Mouse (Mus musculus): ENCODE measurements around the gene Gsdma2. TPM values are rescaled to one million over a fixed set of nuclear protein-coding genes. Genes with fewer than 3 reads are reported as not detected.
"Not testable (repeated sequence)": the region's sequence is repeated elsewhere in the genome, so short reads cannot be mapped to it uniquely, and the experiment has no call there.

The Gsdma2 gene
- total and polyA plus RNA-seq, 3 experiments, result not detected

GRCm38 (mm10) chr11:98645946-98646345, 613 bp upstream of the Gsdma2 start:
- no peak for DNase-seq (ENCODE audit: low read depth, low spot score)
- TF ChIP-seq CHD1 (IDR thresholded peaks at IDR 0.05; ENCODE audit: low read depth, low read length) (no peak), ELF1 (IDR thresholded peaks at IDR 0.05; ENCODE audit: low read depth, low read length) (no peak), MAFK (IDR thresholded peaks at IDR 0.05; ENCODE audit: borderline replicate concordance, low read depth, low read length) (no peak), HCFC1 (IDR thresholded peaks at IDR 0.05; ENCODE audit: low read depth, low read length) (no peak), MAZ (IDR thresholded peaks at IDR 0.05; ENCODE audit: low read depth, low read length) (no peak), MYB (IDR thresholded peaks at IDR 0.05; ENCODE audit: low read depth, low read length) (no peak), RAD21 (IDR thresholded peaks at IDR 0.05; ENCODE audit: low read depth, low read length) (no peak), ZMIZ1 (IDR thresholded peaks at IDR 0.05; ENCODE audit: low read depth, low read length) (no peak), KAT2A (conservative IDR thresholded peaks at IDR 0.05; ENCODE audit: low read depth, low read length) (no peak), MAX (IDR thresholded peaks at IDR 0.05; ENCODE audit: low read length) (no peak), USF2 (IDR thresholded peaks at IDR 0.05; ENCODE audit: borderline replicate concordance in 1 of 2, insufficient read depth in 1 of 2, low read depth in 1 of 2, low read length in 2 of 2) (no peak), BHLHE40 (IDR thresholded peaks at IDR 0.05; ENCODE audit: borderline replicate concordance, low read depth, low read length) (no peak), RCOR1 (IDR thresholded peaks at IDR 0.05; ENCODE audit: low read depth, low read length) (no peak)
- H3K27me3 ChIP-seq (ENCODE audit: control insufficient read depth in 1 of 2, insufficient read depth in 2 of 2, low read length in 2 of 2), result peaks cover 18 to 28% of the 10 kb centered on the region in 2 experiments
- no peaks in the 10 kb centered on the region for H3K79me2 ChIP-seq (ENCODE audit: control insufficient read depth, insufficient read depth, low read length, poor library complexity)
- H3K9ac ChIP-seq (ENCODE audit: control insufficient read depth, low read depth, low read length, poor library complexity, severe bottlenecking), result no peak overlapping the region
- no peaks in the 10 kb centered on the region for H3K4me1 ChIP-seq (ENCODE audit: control insufficient read depth in 1 of 2, insufficient read depth in 2 of 2, low read length in 2 of 2)
- no peak overlapping the region for H3K27ac ChIP-seq (ENCODE audit: control insufficient read depth, low read depth, low read length)
- H3K36me3 ChIP-seq (ENCODE audit: control insufficient read depth in 1 of 2, insufficient read depth in 2 of 2, low read length in 2 of 2), result no peaks in the 10 kb centered on the region
- H3K9me3 ChIP-seq (replicated peaks; ENCODE audit: insufficient read depth, low read length), result no peaks in the 10 kb centered on the region
- H3K4me3 ChIP-seq (ENCODE audit: control insufficient read depth in 1 of 2, insufficient read depth in 1 of 2, low read depth in 2 of 2, low read length in 2 of 2), result no peak overlapping the region

GRCm38 (mm10) chr11:98655076-98655475, 8.5 kb downstream of the Gsdma2 start:
- peaks cover 3 to 19% of the 10 kb centered on the region in 2 experiments for H3K27me3 ChIP-seq (ENCODE audit: control insufficient read depth in 1 of 2, insufficient read depth in 2 of 2, low read length in 2 of 2)
- H3K79me2 ChIP-seq (ENCODE audit: control insufficient read depth, insufficient read depth, low read length, poor library complexity); H3K4me3 ChIP-seq (ENCODE audit: control insufficient read depth in 1 of 2, insufficient read depth in 1 of 2, low read depth in 2 of 2, low read length in 2 of 2); H3K27ac ChIP-seq (ENCODE audit: control insufficient read depth, low read depth, low read length); H3K9ac ChIP-seq (ENCODE audit: control insufficient read depth, low read depth, low read length, poor library complexity, severe bottlenecking); H3K4me1 ChIP-seq (ENCODE audit: control insufficient read depth in 1 of 2, insufficient read depth in 2 of 2, low read length in 2 of 2); H3K36me3 ChIP-seq (ENCODE audit: control insufficient read depth in 1 of 2, insufficient read depth in 2 of 2, low read length in 2 of 2); H3K9me3 ChIP-seq (replicated peaks; ENCODE audit: insufficient read depth, low read length): not testable (repeated sequence)
- peak; percentile 85 for TF ChIP-seq RAD21 (IDR thresholded peaks at IDR 0.05; ENCODE audit: low read depth, low read length)
- peak; percentile 64 to 88 (median 87) for TF ChIP-seq CTCF (IDR thresholded peaks at IDR 0.05 in 2 of 3, conservative IDR thresholded peaks at IDR 0.05 in 1 of 3; ENCODE audit: control insufficient read depth in 1 of 3, insufficient read depth in 1 of 3, low read depth in 2 of 3, low read length in 3 of 3, poor library complexity in 1 of 3, severe bottlenecking in 1 of 3)
- peak; percentile 95 for TF ChIP-seq ELF1 (IDR thresholded peaks at IDR 0.05; ENCODE audit: low read depth, low read length)
- peak; percentile 82 for TF ChIP-seq SMC3 (IDR thresholded peaks at IDR 0.05; ENCODE audit: low read depth, low read length)
- TF ChIP-seq RCOR1 (IDR thresholded peaks at IDR 0.05; ENCODE audit: low read depth, low read length), result peak; percentile 40; the same call in 1 of the 2 replicates
- peak; percentile 80 for TF ChIP-seq ZC3H11A (IDR thresholded peaks at IDR 0.05; ENCODE audit: low read depth, low read length)
- TF ChIP-seq TCF12 (IDR thresholded peaks at IDR 0.05; ENCODE audit: low read depth, low read length), result 0 out of 2 replicates have a peak, but pooled peaks have one; percentile 17
- peak; percentile 47; the same call in 1 of the 2 replicates for TF ChIP-seq SIN3A (IDR thresholded peaks at IDR 0.05; ENCODE audit: low read length)
- TF ChIP-seq BHLHE40 (IDR thresholded peaks at IDR 0.05; ENCODE audit: borderline replicate concordance, low read depth, low read length), result 0 out of 2 replicates have a peak, but pooled peaks have one; percentile 36
- TF ChIP-seq HCFC1 (IDR thresholded peaks at IDR 0.05; ENCODE audit: low read depth, low read length), result peak; percentile 53; the same call in 1 of the 2 replicates
- DNase-seq (ENCODE audit: low read depth, low spot score), result peak; percentile 77
